Mouse (Mus musculus): Measurements from ENCODE around the gene Tbx2.
A peak's percentile ranks its signal among the peaks of the same experiment; 100 is the strongest.

The Tbx2 gene

DNA sequence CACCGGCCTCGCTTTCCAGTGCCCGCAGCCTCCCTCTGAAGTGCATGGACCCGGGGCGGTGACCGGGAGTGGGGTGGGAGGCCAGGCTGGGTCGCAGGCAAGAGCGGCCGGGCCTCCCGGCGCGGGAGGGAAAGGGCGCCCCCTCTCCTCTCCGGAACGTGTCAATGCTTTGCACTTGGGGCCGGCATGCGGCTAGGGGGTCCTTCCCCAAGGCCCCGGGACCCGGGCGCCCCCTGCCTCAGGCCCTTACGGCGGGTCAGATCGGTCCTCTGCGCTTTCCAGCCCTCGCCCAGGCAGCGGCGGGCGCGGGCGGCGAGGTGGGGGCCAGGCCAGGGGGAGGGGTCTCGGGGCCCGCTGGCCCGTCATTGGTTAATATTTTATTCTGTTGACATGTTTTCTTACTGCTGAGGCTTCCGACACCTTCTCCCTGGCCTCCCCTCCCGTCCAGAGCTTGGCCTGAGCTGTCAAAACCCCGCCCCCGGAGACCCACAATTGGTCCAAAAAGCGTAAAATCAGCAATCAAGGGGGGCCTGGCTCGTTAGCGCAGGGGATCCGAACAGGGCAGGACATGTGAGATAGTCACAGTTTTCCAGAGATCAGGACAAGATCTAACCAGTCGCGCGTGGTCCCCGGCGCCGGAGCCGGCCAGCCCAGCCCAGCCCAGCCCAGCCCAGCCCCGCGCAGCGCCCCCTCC lies at the start of gene Tbx2:
Gene Tbx2, plus strand, starts transcription at position 321 of the 694 bp plus-strand sequence.
- no peak for DNase-seq

DNA sequence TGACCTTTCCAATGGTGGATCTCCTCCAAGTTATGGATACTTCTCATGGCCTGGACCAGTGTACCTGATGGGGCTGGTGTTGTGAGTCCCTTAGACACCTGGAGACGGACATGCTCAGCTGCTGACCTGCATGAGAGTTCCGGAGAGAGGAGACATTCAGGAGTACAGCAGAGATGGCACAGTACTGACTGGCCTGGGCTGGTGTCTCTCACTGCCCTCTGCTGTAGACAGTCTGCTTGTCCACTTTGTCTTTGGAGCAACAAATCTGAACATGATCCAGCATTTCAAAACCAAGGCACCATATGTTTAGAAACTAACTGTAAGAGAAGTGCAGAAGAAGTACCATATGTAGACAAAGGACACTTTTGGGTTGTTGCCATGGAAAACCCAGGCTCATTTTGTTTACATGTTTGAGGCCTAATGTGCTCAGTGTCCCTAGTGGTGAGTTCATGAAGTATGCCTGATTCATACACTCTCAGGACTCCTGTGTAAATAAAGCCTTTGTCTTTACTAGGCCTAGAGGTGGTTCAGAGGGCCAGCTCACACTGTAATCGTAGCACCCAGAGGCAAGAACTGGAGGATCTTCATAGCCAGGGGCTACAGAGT lies 46.1 kb upstream of the Tbx2 start:
- DNase-seq: no peak

DNA sequence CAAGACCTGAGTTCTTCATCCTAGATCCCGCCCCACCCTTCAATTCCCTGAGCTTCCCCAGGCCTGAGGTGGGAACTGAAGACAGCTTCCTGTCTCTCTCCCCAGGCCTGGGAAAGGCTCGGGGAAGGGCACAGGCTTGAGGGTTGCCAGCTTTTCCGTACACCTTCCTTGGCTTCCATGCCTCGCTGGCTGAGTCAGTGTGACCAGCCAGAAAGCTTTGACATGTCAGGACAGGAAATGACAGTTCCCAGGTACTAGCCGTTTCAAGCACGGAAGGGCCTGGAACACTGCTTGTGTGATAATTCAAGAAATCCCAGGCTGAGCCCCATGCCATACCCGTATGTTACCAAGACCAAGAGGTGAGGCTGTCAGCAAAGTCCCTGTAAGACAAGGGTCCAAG lies 42.6 kb upstream of the Tbx2 start:
- no peak for DNase-seq

DNA sequence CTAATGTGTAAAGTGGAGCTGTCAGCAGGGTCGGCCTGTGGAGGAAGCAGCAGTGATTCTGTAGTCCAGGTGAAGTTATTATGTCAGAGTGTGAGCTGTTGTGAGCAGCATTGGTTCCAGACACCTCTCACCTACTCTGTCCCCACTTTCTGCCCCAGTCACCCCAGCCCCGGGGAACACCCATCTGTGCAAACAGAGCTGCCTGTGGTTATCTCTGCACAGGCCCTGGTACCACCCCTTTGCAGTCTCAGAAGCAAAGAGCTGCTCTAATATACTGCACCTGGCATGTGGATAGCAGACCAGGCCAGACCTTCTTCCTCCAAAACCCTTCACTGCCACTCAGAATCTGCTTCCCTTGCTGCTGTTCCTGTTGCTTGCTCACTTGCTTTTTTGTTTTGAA lies 42.1 kb upstream of the Tbx2 start:
- no peak for DNase-seq

DNA sequence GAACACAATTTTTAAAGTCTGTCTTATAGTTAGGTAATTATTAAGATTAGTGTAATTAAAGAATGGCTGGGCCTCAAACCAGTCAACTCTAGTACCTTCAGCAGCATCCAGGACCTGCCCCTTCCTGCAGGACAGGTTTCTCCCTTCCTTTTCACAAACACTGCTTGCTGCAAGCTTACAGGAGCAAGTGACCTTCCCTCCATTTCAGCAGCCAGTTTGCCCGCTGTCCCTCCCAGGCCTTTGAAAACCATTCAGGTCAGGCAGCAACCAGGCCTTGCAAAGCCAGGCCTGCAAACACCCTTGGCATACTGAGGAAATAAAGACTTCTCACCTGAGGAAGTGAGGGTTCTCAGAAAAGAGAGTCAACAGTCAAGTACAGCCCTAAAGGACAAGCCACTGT lies 41.1 kb upstream of the Tbx2 start:
- DNase-seq: no peak

DNA sequence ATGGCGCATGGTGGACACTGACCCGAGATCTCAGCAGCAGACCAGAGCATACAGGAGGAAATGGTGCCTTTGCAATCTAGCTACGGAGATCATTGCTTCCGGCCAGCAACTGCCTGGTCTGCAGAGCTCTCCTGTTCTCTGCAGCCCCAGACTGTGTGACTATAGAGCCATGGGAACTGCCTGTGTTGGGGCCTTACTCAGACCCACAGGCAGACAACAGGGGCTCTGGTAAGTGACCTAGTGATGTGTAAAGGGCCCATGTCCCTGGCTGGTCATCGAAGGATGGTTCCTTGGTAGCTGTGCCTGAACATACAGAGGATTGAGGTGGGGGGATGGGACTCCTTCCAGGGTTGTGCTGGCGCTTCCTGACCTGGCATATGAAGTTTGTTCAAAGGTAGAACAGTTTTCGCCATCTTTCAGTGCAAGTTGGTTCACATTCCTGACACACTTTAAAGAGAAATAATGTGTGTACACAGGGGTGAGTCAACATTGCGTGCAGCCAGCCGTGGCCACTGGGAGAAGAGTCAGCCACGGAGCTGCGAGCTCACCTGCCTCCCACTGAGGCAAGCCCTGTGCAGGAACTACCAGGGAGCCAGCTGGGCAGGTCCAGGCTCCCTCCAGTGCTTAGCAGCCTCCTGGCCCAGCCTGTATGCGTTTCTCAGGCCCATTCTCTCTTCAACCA lies 39.7 kb upstream of the Tbx2 start:
- no peak for DNase-seq

DNA sequence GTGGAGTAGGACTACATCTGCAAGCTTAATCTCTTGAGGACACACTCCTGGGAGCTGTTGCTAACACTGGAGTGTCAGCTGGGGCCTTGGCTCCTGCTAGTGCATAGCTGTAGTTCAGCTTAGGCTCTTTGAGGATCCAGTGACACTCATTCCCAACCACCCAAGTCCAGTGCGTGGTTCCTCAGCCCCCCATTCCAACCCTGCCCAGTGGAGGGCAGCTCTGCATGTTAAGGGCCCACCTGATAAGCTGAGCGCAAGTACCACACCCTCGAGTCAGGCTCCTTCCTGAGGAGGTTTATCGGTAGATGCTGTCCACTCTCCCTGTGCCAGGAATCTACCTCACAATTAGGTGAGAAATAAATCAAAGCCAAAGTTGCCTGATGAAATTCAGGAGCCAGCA lies 32.9 kb upstream of the Tbx2 start:
- no peak for DNase-seq

- DNase-seq: no peak
These were observed 32.5 kb upstream of the Tbx2 start for GRCm38 (mm10) chr11:85799856-85800255.

- DNase-seq: no peak
These were observed 32.0 kb upstream of the Tbx2 start for GRCm38 (mm10) chr11:85800380-85800779.

GRCm38 (mm10) chr11:85804048-85804447 lies 28.3 kb upstream of the Tbx2 start:
- no peak for DNase-seq

DNA sequence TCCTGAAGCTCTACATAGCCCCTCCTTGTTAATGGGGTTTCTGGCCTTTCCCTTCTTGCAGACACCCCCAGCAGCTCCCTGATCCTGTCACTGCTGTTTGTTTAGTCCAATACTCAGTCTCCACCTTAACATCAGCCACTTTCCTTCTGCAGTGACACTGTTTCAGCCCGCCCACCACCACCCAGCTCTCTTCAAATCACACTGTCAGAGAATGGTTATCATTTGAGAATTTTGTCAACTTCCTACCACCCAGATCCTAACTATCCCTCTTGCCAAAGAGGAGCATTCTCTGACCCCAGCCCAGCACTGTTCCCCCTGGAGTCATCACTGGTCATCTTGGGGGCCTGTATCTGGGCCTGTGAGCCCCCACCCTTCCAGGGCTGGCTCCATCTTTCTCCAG lies 26.6 kb upstream of the Tbx2 start:
- DNase-seq: no peak

DNA sequence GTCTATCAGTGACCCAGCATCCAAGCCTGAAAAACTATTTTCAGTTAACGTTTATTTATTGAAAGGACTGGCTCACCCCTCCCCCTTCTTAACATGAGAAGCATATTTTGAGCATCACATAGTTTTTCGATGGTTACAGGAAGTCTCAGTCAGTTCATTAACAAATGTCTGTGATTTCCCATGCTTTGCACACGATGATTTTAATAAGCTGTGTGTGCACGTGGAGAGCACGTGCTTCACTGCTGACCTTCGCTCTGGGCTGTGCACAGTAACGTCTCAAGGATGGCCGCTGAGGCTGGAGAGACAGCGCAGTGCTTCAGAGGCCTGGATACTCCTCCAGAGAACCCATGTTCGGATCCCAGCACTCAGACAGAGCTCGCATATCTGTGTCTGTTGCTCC lies 25.0 kb upstream of the Tbx2 start:
- DNase-seq: no peak

DNA sequence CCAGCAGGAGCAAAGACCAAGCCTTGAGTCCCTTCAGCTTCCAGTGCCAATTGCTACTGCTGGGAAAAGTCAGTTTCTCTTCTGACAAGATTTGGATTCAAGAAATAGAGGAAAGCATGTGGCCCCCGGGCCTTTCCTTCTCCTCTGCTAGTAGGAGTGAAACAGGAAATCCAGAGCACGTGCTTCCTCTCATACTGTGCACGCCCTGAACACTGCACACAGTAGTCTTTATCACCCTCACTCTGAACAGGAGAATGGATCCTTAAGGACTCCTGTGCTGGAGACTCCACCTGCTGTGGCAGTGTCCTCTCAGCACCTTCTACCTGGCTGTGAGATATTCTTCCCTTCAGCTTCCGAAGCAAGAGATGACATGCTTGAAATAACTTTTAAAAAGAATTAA lies 21.1 kb upstream of the Tbx2 start:
- no peak for DNase-seq

GRCm38 (mm10) chr11:85811676-85812075 lies 20.7 kb upstream of the Tbx2 start:
- DNase-seq: no peak

DNA sequence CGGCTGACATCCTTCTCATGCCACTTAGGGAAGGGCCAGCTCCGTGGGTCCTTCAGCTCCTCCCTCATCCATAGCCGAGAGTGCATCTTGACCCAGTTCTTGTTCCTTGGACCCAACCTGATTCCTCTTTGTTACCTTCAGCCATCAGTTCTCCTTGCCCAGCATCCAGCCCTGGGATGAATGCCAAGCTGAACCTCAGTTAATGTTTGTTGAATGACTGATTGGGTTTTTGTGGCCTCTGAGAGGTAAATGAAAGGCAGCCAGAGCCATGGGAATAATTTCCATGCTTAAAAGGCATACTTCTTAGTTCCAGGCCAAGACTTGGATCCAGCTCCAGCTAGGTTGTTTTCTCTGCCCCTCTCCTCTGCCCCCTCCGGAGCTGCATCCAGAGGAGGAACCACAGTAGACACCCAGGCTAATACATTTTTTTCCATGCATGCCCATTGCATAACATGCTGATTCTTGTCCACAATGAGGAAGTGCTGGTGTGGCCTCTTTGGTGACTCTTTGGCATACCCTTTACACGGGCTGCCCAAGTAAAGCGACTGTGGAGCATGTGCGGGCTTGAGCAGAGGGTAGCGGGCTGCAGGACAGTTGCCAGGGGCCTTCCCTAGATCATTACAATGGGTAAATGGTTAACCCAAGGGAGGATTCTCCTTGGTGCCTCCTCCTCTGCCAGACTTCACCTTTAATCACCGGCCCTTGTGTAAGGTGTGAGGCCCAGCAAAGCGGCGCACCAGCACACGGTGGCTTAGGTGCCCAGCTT lies 20.0 kb upstream of the Tbx2 start:
- no peak for DNase-seq

DNA sequence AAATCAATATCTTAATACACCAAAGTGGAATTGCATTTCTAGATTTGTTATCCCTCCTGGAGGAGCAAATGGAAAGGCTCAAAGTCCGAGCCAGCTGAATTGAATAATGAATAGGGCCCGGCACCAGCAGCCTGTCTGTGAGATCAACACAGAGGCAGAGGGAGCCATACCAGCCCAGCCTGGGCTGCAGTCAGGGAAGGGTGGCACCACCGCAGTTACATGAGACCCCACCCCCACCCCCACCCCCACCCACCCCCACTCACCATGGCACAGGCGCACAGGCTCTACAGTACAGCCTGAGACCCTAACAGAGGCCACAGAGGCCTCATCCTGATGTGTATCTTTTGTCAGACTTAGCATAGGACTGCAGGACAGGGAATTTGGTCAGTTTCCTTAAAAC lies 17.7 kb upstream of the Tbx2 start:
- DNase-seq: no peak

DNA sequence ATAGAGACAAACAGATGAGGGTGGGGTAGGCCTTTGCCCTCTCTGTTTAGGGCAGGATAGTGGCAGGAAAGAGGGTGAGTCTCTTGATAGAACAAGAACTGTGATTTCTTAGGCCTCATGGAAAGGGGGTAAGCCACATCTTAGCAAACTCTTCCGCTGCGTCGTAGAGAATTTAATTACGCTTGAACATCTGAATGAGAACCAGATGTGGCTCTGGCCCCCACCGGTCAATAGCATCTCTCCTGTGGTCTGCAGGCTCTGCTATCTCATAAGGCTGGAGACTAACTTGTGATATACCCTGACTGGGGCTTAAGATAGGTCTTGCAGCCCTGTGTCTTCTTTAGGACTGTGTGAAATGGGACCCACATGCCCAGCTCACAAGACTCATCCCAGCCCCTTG lies 15.9 kb upstream of the Tbx2 start:
- DNase-seq: no peak

GRCm38 (mm10) chr11:85818401-85818800 lies 13.9 kb upstream of the Tbx2 start:
- DNase-seq: no peak

DNA sequence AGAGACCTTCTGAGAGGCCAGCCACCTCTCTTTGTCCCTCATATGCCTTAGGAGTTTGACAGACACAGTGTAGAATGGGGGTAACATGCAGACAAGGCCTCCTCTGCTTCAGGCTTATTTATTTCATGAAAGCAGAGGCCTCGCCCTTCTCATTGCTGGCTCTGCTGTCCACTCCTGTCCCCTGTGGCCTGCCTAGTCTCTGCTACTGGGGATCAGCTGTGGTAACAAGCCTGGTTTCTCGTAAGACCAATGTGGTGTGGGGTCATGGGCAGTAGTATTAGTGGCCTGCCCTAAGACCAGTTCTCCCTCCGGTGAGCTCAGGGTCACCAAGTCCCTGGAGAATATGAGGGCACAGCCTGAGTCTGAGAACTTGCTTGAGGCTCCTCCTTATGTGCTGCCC lies 11.4 kb upstream of the Tbx2 start:
- DNase-seq: no peak

GRCm38 (mm10) chr11:85821659-85822058 lies 10.7 kb upstream of the Tbx2 start:
- no peak for DNase-seq

- peak; percentile 70 for DNase-seq
These were observed 9.2 kb upstream of the Tbx2 start for GRCm38 (mm10) chr11:85823181-85823580.

DNA sequence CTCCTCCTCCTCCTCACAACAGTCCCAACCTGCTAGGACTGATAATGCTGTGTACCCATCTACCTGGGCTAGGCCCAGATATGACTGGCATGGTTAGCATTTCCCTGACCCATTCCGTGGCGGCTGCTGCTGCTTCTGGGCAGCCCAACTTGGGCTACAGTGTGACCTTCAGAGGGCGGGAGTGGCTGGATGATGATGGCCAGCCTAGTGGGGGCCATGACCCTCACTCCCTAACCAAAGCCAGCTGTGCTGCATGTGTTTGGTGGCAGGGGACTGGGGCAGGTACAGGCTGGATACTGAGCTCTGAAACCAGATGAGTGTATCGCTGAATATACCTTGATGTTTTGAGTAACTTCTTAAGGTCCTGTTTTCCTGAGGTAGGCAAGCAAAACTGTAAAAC lies 8.6 kb upstream of the Tbx2 start:
- no peak for DNase-seq

DNA sequence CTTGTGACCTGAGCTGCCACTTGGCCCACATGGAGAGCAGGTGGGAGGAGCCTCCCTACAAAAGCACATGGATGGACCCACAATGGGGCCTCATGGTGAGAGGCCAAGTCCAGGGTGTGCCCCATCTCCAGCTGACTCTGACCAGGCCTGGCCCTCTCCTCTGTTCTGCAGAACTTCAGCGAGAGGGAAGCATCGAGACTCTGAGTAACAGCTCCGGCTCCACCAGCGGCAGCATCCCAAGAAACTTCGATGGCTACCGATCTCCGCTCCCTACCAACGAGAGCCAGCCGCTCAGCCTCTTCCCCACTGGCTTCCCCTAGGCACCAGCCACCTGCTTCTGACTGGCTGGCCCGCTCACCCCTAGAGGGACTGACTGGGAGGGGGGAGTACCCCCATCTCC lies 7.3 kb upstream of the Tbx2 start:
- no peak for DNase-seq

DNA sequence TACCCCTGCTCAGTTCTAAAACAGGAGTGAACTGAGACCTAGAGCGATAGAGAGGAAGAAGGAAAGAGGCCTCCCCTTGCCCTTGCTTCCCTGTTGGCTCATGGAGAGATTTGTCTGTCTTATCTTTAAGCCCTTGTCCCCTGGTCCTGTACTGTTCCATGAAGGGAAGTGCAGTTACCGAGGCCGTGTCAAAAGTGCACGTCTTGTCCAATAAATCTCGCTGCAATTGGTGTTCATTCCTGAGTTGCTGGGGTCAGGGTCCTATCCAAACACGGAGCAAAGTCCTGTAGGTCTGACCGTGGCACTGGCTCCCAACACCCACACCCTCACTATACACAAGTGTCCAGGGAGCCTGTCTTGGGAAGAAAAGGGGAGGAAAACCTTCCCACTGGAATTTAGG lies 6.5 kb upstream of the Tbx2 start:
- no peak for DNase-seq
